Mouse (Mus musculus) splenic B cell, adult 2 months (primary cell): ENCODE data around the gene Rgs9.
"Not testable (repeated sequence)": the region's sequence is repeated elsewhere in the genome, so short reads cannot be mapped to it uniquely, and the experiment has no call there.

Source experiments
- DNase-seq: peaks from one replicate; pipeline ENCODE4 v3.0.0-alpha.2; 2011; ENCODE audit warnings: low read depth, low spot score
- H3K27me3 ChIP-seq: 2 replicates; pipeline ENCODE4 v1.6.1; 2012; ENCODE audit warnings: mild to moderate bottlenecking, low read length, moderate library complexity, mixed read lengths; ENCODE audit not compliant: control insufficient read depth, poor library complexity, insufficient read depth, severe bottlenecking
- H3K36me3 ChIP-seq: 2 replicates; pipeline ENCODE4 v1.6.1; 2012; ENCODE audit warnings: mild to moderate bottlenecking, low read length, moderate library complexity, mixed read lengths; ENCODE audit not compliant: control insufficient read depth, poor library complexity, insufficient read depth, severe bottlenecking

The Rgs9 gene

DNA sequence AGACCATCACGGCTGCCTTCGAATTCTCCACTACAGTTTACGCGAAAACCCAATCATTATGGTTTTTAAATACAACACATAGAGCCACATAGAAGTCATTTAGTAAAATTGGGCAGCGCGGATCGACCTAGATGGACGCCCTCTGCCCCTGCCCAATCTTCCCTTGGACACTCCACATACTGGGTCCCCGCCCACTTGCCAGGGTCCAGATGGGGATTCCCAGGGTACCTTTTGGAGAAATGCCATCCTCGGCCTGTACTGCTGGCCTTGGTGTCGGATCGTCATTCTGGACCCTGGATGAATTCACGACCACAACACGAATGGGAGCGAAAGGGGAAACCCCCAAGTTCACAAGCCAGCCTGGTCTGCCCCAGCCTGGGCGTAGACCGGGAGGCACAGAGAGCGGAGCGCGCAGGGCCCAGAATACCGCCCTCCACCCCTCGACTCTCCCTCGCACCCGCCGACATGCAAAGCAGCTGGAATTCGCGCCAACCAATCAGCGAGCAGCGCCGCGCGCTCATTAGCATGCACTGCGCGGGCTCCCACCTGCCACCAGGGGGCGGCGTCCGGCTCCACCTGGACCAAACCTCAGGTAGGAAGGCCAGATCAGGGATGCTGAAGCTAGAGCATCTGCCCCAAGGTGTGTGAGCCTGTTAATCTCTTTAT is at the start of gene Rgs9:
TSS of gene Rgs9 (minus strand) at position 420 of the 666 bp plus-strand sequence.
- no peaks in the 10 kb centered on the region for H3K36me3 ChIP-seq
- no peaks in the 10 kb centered on the region for H3K27me3 ChIP-seq
- peak; percentile 92 for DNase-seq

DNA sequence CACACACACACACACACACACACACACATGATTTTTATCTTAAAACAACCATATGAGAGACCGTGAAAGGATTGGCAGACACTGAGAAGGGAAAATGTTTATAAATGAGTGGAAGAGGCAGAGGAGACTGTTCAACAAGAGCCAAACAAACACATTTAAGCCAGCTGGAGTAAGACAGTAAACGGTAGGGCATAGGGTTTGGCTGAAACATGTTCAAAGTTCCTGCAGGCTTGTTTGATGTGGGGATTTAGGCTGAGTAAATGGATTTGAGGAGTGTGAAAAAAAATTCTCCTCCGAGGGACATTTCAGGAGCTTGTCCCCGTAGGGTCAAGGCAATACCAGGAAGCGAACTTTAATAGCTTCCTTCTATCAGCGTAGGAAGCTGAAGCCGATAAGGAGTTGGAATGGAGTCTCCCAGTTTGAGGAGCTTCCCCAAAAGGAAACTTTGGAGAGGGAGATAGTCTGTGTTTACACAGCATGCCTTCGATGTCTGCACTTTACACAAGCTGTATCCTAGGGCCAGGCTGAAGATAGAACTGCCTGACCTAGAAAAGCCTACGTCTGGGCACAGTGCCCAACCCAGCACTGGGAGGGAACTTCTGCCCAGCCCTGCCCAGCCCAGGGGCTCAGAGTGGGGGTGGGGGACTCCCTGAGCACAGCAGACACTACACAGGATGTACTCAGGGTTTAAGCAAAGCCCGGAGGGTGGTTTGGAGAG is 49.5 kb upstream of the Rgs9 start:
- Histone ChIP-seq H3K36me3 (no peaks in the 10 kb centered on the region), H3K27me3 (no peaks in the 10 kb centered on the region)
- DNase-seq = peak; percentile 52

- DNase-seq = peak; percentile 58
- no peaks in the 10 kb centered on the region for H3K27me3 ChIP-seq
- H3K36me3 ChIP-seq = no peaks in the 10 kb centered on the region
Observed at GRCm38 (mm10) chr11:109343991-109344599, 46.2 kb upstream of the Rgs9 start.

DNA sequence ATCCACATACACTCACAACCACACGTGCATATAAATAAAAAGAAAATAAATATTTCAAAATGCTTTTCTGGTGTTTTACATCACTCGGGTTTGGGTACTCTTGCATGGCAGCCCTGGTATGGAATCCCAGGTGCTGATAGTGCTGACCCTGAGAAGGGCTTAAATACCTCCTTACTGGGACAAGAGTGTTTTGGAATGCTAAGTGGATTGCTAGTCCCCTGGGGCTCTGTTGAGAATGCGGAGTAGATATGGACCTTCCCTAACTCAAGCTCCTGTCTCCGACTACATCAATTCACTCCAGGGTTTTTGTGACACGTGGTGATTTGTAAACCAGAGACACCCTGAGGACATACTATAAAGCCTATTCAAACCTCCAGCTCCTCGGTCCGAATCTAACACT is 45.6 kb upstream of the Rgs9 start:
- no peak for DNase-seq
- no peaks in the 10 kb centered on the region for H3K36me3 ChIP-seq

GRCm38 (mm10) chr11:109342666-109343065 is 44.7 kb upstream of the Rgs9 start:
- not testable (repeated sequence) for DNase-seq

More for the DNA sequence above, 45.6 kb upstream of the Rgs9 start:
- H3K27me3 ChIP-seq = no peaks in the 10 kb centered on the region

GRCm38 (mm10) chr11:109340541-109340940 is 42.6 kb upstream of the Rgs9 start:
- DNase-seq = no peak
- Histone ChIP-seq H3K27me3 (no peaks in the 10 kb centered on the region), H3K36me3 (no peaks in the 10 kb centered on the region)

More at GRCm38 (mm10) chr11:109342666-109343065, 44.7 kb upstream of the Rgs9 start:
- not testable (repeated sequence) for H3K36me3 ChIP-seq, H3K27me3 ChIP-seq

GRCm38 (mm10) chr11:109339155-109339938 is 41.4 kb upstream of the Rgs9 start:
- H3K36me3 ChIP-seq = no peaks in the 10 kb centered on the region
- H3K27me3 ChIP-seq = no peaks in the 10 kb centered on the region
- DNase-seq = no peak

GRCm38 (mm10) chr11:109335890-109336289 is 38.0 kb upstream of the Rgs9 start:
- Histone ChIP-seq H3K27me3 (no peaks in the 10 kb centered on the region), H3K36me3 (no peaks in the 10 kb centered on the region)
- DNase-seq = no peak

GRCm38 (mm10) chr11:109334773-109335172 is 36.8 kb upstream of the Rgs9 start:
- no peak for DNase-seq
- Histone ChIP-seq H3K36me3 (no peaks in the 10 kb centered on the region), H3K27me3 (no peaks in the 10 kb centered on the region)

DNA sequence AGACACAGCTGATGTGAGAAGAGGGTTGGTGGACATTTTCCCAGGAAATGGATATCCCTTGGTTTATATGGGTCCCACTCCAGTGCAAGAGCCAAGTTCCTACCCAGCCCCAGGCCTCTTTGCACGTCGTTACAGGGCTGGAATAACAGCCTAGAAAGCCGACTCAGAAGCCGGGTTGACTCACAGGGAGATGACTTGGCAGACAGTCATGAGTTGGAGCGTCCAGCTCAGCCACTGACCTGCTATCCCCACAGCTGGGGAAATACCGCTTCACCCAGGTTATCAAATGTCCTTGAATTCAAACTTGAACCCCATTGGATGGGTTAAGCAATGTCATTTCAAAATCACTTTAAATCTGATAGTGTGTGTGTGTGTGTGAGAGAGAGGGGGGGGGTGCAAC is 34.8 kb upstream of the Rgs9 start:
- no peaks in the 10 kb centered on the region for H3K36me3 ChIP-seq
- no peak for DNase-seq
- no peaks in the 10 kb centered on the region for H3K27me3 ChIP-seq

GRCm38 (mm10) chr11:109331424-109331824 is 33.5 kb upstream of the Rgs9 start:
- DNase-seq = peak; percentile 97
- Histone ChIP-seq H3K36me3 (no peaks in the 10 kb centered on the region), H3K27me3 (no peaks in the 10 kb centered on the region)

- Histone ChIP-seq H3K36me3 (no peaks in the 10 kb centered on the region), H3K27me3 (no peaks in the 10 kb centered on the region)
- DNase-seq = peak; percentile 17
Observed at GRCm38 (mm10) chr11:109330706-109331393, 32.9 kb upstream of the Rgs9 start.

DNA sequence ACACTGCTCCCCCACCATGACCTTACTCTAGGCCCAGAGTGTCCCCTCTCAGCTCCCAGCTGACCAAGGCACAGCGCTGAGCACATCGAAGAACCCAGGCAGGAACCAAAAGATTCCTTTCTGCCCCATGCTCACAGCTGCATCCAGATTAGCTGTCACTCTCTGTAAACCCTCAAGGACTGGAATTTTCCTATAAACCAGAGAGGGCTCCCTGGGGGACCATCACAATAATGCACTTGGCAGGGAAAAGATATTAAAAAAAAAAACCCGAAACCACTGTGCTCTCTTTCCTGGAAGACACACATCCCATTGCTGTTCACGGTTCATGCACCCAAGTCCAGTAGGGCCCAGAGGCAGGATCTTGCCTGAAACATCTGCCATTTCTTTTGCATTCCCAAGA is 31.4 kb upstream of the Rgs9 start:
- H3K36me3 ChIP-seq = no peaks in the 10 kb centered on the region
- no peaks in the 10 kb centered on the region for H3K27me3 ChIP-seq
- no peak for DNase-seq

GRCm38 (mm10) chr11:109327952-109328351 is 30.0 kb upstream of the Rgs9 start:
- no peaks in the 10 kb centered on the region for H3K27me3 ChIP-seq
- DNase-seq = no peak
- no peaks in the 10 kb centered on the region for H3K36me3 ChIP-seq
